Mouse (Mus musculus) heart, adult 8-10 months (tissue): ENCODE measurements at regions not wholly inside any gene's neighbourhood (a gene's known extent, or its start where the extent isn't known, plus 50 kb on each side); places are given as distances from the start of the nearest gene placed in this dataset.

Source experiments
- DNase-seq: peaks from one replicate; pipeline ENCODE4 v3.0.0; 2022; ENCODE audit warnings: low spot score

GRCm38 (mm10) chr10:37280150-37280820 lies 141.6 kb upstream of the Marcks start:
- DNase-seq: no peak

GRCm38 (mm10) chr10:37279316-37279715 lies 140.6 kb upstream of the Marcks start:
- no peak for DNase-seq

DNA sequence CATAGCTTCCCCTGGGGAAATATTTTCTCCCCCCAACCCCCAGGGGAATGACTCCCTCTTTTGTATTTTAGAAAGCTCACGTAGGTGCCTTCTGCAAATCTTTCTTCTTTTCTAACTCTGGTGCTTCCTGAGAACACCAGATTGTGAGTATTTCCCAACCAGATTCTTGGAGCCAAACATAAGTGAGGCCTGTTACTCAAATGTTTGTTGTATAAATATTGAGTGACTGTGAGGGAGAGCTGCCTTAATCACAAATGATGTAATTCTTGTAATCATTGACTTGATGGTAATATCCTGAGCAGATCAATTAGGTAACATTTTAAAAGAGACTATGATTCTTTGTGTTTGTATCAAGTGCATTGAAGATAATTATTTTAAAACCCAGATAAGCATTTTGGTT lies 137.1 kb upstream of the Marcks start:
- DNase-seq: no peak

GRCm38 (mm10) chr10:37275271-37275670 lies 136.6 kb upstream of the Marcks start:
- peak; percentile 25 for DNase-seq

DNA sequence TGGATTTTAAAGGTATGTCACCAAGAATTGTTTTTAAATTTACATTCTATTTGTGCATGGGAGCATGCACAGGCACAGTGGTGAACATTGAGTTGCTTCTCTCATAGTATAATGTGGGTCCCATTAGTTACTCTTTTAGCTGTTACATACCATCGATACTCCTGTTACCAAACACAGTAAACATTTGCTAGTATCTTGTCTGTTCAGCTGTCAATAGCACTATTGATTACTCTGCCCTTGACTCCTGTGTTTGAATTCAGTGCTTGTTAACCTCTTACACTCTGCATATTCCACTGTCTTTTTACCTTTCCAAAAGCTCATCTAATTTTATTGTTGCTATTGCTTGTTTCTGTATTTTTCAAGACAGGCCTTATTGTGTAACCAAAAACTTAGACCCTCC lies 133.2 kb upstream of the Marcks start:
- DNase-seq: no peak

DNA sequence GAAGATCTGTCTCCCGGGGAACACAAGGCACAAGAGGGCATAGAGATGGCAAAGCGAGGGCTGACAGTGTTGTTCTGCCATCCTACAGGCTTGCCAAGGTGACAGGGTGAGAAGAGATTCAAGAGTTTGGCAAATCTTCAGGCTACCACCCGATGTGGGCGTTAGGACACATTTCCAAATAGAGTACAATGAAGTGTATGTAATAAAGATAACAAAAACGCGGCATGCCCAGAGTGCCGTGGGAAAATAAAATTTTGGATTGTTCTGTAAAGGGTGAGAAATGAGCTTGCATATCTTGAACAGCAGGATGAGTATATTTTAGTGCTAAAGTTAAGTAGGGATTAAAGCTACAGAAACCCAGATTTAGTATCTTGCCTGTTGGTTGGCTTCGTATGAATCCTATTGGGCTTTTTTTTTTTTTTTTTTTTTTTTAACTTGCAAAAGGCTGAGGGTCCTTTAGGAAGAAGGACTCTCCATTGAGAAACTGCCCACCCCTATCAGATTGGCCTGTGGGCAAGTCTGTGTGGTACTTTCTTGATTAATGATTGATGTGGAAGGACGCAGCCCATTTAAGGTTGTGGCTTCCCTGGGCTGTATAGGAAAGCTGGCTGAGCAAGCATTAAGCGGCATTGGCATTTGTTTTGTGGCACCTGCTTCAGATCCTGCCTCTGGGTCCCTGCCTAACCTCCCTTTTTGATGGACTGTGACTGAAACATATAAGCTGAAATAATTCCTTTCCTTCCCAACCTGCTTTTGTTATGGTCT lies 131.7 kb upstream of the Marcks start:
- no peak for DNase-seq

- no peak for DNase-seq
Measured at GRCm38 (mm10) chr10:37266909-37267308, 128.2 kb upstream of the Marcks start.

GRCm38 (mm10) chr10:37260791-37261488 lies 122.2 kb upstream of the Marcks start:
- DNase-seq: peak; percentile 38

GRCm38 (mm10) chr10:37259186-37259585 lies 120.5 kb upstream of the Marcks start:
- DNase-seq: no peak

DNA sequence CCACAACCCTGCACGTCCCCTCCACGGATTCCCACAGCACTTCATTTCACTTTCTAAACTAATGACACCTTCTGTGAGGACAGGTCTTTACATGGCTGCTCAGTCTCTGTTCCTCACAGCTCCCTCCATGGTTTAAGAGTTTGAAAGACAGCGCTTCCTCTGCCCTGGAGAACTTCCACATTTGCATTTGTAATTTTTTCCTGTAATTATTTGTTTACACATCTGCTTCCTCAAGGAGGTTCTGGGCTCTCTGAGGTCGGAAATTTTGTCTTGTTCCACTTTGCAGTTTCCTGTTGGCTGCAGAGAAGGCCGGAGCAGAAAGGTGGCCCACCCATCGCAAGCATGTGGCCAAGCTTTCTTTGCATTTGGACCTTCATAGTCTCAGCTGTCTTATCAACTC lies 118.8 kb upstream of the Marcks start:
- DNase-seq: no peak

DNA sequence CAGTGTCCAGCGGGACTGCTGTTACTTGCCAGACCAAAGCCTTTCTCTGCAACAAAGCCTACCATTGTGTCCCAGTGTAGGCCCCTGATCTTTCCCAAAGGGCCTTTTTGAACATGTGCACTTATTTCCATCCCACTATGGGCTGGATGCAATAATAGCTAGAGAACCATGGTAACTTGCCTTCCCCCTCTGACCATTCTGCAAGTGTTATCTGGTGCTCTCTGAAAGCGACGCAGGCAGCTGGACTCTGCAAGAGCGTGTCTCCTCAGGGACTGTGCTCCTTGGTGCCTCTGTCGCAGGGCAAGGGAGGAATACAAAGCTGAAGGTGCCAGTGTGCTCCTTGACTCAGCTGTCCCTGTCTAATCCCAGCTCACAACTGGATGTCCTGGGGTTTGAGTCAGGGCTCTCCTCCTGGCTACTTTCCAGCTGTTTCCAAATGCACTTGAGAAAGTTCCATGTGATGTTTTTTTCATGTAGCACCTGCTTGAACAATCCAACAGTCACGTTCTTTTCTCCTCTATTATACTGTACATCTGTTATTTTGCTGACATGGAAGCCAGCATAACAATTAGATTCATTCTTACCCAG lies 112.3 kb upstream of the Marcks start:
- DNase-seq: no peak

GRCm38 (mm10) chr10:37250157-37250556 lies 111.4 kb upstream of the Marcks start:
- no peak for DNase-seq

DNA sequence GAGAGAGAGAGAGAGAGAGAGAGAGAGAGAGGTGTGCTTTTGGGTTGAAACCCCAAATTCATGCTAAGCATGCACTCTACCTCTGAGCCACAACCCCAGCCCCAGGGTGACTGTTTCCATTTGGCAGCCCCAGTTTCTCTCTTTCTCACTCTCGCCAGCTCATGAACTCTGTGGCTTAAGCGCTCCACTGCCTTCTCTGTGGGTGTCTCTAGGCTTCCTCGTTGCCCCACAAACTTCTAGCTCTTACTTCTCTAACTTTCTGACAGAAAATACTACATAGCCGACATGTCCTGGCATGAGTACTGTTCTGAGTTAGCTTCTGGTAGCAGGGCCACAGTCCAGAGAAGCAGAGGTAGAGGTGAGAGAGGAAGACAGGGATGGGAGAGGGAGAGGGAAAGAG lies 110.8 kb upstream of the Marcks start:
- DNase-seq: no peak

DNA sequence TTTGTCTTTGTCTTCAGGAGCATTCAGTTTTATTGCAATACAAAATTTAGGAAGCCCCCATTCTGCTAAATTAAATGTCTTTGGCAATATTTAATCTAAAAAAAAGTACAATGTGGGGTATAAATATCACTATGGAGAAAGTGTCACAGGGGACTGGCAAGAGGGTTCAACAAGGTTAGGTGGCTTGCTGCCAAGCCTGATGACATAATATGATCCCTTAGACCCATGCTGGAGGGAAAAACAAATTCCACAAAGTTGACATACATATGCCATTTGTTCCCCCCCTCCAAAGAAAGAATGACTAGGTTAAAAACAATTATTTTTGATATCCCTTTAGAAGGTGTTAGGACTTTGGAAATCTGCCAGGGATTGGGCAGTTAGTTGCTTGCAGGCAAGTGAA lies 108.4 kb upstream of the Marcks start:
- no peak for DNase-seq

GRCm38 (mm10) chr10:37243136-37243535 lies 104.4 kb upstream of the Marcks start:
- no peak for DNase-seq

DNA sequence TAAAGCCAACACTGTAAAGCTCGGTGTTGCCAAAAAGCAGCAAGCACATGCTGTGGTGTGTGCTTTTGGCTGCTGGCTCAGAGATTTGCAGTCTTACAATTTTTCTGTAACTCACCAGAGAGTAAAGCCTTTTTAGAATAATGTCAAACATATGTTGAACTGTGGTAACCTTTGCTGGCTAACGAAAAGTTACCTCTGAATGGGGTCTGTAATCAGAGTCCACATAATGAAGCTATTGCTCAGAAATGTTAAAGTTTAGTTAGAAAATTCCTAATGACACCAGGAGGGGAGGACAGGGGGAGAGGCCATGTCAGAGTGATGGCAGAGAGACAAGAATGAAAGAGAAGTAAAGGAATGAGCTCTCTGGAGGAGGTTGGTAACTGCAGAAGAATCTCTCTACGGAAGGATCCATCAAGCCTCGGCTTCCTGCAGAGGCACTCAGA lies 103.1 kb upstream of the Marcks start:
- no peak for DNase-seq

DNA sequence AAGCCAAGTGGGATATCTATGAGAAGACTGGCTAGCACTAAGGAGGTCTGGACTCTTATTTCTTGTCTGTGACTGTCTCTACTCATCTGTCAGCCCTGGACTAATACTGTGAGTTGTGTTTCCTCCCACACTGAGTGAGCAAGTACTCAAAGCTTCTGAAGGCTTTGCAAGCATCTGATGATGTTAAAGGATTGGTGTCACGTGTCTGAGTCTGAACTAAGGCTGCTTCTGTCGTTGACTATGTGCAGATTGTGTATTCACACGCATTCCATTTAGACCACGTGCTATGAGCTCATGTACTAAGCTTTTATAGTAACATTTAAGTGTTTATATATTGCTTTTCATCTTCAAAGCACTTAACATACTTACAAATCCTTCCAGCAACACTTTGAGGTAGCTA lies 101.9 kb upstream of the Marcks start:
- no peak for DNase-seq

GRCm38 (mm10) chr10:37240201-37240600 lies 101.5 kb upstream of the Marcks start:
- DNase-seq: no peak

GRCm38 (mm10) chr10:37236001-37236822 lies 97.5 kb upstream of the Marcks start:
- DNase-seq: peak; percentile 50

GRCm38 (mm10) chr10:37231936-37232556 lies 93.3 kb upstream of the Marcks start:
- DNase-seq: peak; percentile 56

DNA sequence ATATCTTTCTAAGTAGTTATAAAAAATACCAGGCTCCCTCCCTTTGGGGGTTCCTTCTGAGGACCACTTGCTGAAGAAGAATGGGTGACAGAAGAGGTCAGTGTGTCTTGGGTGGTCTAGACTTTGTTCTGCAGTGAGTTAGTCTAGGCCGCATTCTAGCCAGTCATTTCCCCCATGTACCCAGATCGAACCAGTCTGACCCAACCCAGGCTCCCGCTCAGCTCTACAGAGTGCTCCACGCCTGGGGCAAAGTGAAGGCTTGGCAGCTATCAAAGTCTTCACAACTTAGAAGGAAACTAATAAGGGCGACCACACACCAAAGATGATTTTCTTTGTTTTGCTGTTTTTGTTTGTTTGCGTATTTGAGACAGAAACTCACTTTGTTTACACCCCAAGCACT lies 92.4 kb upstream of the Marcks start:
- DNase-seq: no peak
